Mouse (Mus musculus): ENCODE measurements at regions not wholly inside any gene's neighbourhood (a gene's known extent, or its start where the extent isn't known, plus 50 kb on each side); places are given as distances from the start of the nearest gene placed in this dataset.

- H3K27ac ChIP-seq (ENCODE audit: insufficient read depth, low read depth) = no peak overlapping the region
- no peak for TF ChIP-seq SIN3A (IDR thresholded peaks at IDR 0.05; ENCODE audit: low read length)
- no peak for TF ChIP-seq MAZ (IDR thresholded peaks at IDR 0.05; ENCODE audit: low read depth, low read length)
- dilution Hi-C loops (cut with MboI; ENCODE audit: extremely low pct_ligation_motif_present, extremely low pct_unique_long_range_greater_than_20kb, low sequenced_read_pairs) (no loop called here), in situ Hi-C loops (cut with MboI; ENCODE audit: low pct_ligation_motif_present, low pct_unique_long_range_greater_than_20kb, low sequenced_read_pairs) (no loop called here)
- H3K79me2 ChIP-seq (replicated peaks; ENCODE audit: control insufficient read depth, extremely low read depth, insufficient read depth, poor library complexity, severe bottlenecking) = no peaks in the 10 kb centered on the region
- no peak overlapping the region for H3K4me2 ChIP-seq (ENCODE audit: insufficient read depth, low read depth, poor library complexity, severe bottlenecking)
- H3K9ac ChIP-seq (ENCODE audit: insufficient read depth, low read depth) = no peak overlapping the region
- H3K27me3 ChIP-seq (replicated peaks) = no peaks in the 10 kb centered on the region
- H3K9me3 ChIP-seq (replicated peaks; ENCODE audit: low read length) = peaks cover 9% of the 10 kb centered on the region
- peaks cover 0 to 5% of the 10 kb centered on the region in 2 experiments; a peak in 2 of 4 replicates for H3K4me1 ChIP-seq (ENCODE audit: control insufficient read depth in 1 of 2, insufficient read depth in 2 of 2)
- DNase-seq (ENCODE audit: extremely low read depth) = no peak
- H3K4me3 ChIP-seq (replicated peaks in 1 of 3; ENCODE audit: low read depth in 2 of 3, low read length in 2 of 3, poor library complexity in 1 of 3) = no peak overlapping the region
- no peaks in the 10 kb centered on the region for H3K36me3 ChIP-seq (replicated peaks in 1 of 2; ENCODE audit: control insufficient read depth in 1 of 2, insufficient read depth in 1 of 2, low read length in 1 of 2)
These were observed 117.2 kb upstream of the Ubr2 start for GRCm38 (mm10) chr17:47127571-47127970.

- dilution Hi-C loops (cut with MboI; ENCODE audit: extremely low pct_ligation_motif_present, extremely low pct_unique_long_range_greater_than_20kb, low sequenced_read_pairs) = no loop called here
- in situ Hi-C loops (cut with MboI; ENCODE audit: low pct_ligation_motif_present, low pct_unique_long_range_greater_than_20kb, low sequenced_read_pairs) = no loop called here
- Histone ChIP-seq H3K9me3 (replicated peaks; ENCODE audit: low read length) (no peaks in the 10 kb centered on the region), H3K9ac (ENCODE audit: insufficient read depth, low read depth) (no peak overlapping the region), H3K4me2 (ENCODE audit: insufficient read depth, low read depth, poor library complexity, severe bottlenecking) (no peak overlapping the region), H3K27me3 (replicated peaks) (no peaks in the 10 kb centered on the region), H3K27ac (ENCODE audit: insufficient read depth, low read depth) (no peak overlapping the region), H3K36me3 (replicated peaks in 1 of 2; ENCODE audit: control insufficient read depth in 1 of 2, insufficient read depth in 1 of 2, low read length in 1 of 2) (no peaks in the 10 kb centered on the region), H3K4me1 (ENCODE audit: control insufficient read depth in 1 of 2, insufficient read depth in 2 of 2) (no peaks in the 10 kb centered on the region), H3K4me3 (replicated peaks in 1 of 3; ENCODE audit: low read depth in 2 of 3, low read length in 2 of 3, poor library complexity in 1 of 3) (no peak overlapping the region), H3K79me2 (replicated peaks; ENCODE audit: control insufficient read depth, extremely low read depth, insufficient read depth, poor library complexity, severe bottlenecking) (no peaks in the 10 kb centered on the region)
- TF ChIP-seq NELFE (IDR thresholded peaks at IDR 0.05; ENCODE audit: low read depth, low read length) (no peak), CHD2 (IDR thresholded peaks at IDR 0.05; ENCODE audit: low read length) (no peak), USF2 (conservative IDR thresholded peaks at IDR 0.05; ENCODE audit: low read depth, low read length) (no peak), POLR2AphosphoS2 (IDR thresholded peaks at IDR 0.05; ENCODE audit: low read depth, low read length) (no peak), JUND (conservative IDR thresholded peaks at IDR 0.05; ENCODE audit: low read depth, low read length) (no peak), PAX5 (IDR thresholded peaks at IDR 0.05; ENCODE audit: low read length) (no peak), GABPA (IDR thresholded peaks at IDR 0.05; ENCODE audit: insufficient replicate concordance, low read depth, low read length) (no peak), MAZ (IDR thresholded peaks at IDR 0.05; ENCODE audit: low read depth, low read length) (no peak), ETS1 (conservative IDR thresholded peaks at IDR 0.05; ENCODE audit: low read depth, low read length) (no peak), ZC3H11A (IDR thresholded peaks at IDR 0.05; ENCODE audit: low read depth, low read length) (no peak), MXI1 (IDR thresholded peaks at IDR 0.05; ENCODE audit: low read depth, low read length) (no peak), RAD21 (IDR thresholded peaks at IDR 0.05; ENCODE audit: low read depth, low read length) (no peak), MYC (IDR thresholded peaks at IDR 0.05; ENCODE audit: low read depth, low read length) (no peak), EP300 (IDR thresholded peaks at IDR 0.05; ENCODE audit: low read length) (no peak), HCFC1 (IDR thresholded peaks at IDR 0.05; ENCODE audit: low read depth, low read length) (no peak), CTCF (conservative IDR thresholded peaks at IDR 0.05 in 1 of 2, IDR thresholded peaks at IDR 0.05 in 1 of 2; ENCODE audit: low read depth in 2 of 2, low read length in 2 of 2) (no peak), USF1 (IDR thresholded peaks at IDR 0.05; ENCODE audit: low read depth, low read length) (no peak), ZKSCAN1 (IDR thresholded peaks at IDR 0.05; ENCODE audit: borderline replicate concordance, low read depth, low read length) (no peak), SIN3A (IDR thresholded peaks at IDR 0.05; ENCODE audit: low read length) (no peak), MEF2A (IDR thresholded peaks at IDR 0.05; ENCODE audit: borderline replicate concordance, low read depth, low read length) (no peak)
- no peak for DNase-seq (ENCODE audit: extremely low read depth)
These were observed 113.2 kb upstream of the Ubr2 start for GRCm38 (mm10) chr17:47123576-47123975.

Measured in CH12.LX (cell line).